ENCODE assay signal across 8 mouse cellular contexts in genomic region chr4:133440377-133440795, GRCm38 (mm10). TPM values are rescaled to one million over a fixed set of nuclear protein-coding genes. Genes with fewer than 3 reads are reported as not detected.
A peak's percentile ranks its signal among the peaks of the same experiment; 100 is the strongest.
DNase-seq lines count a peak whose midpoint lies in the region; ATAC-seq lines count a peak whose summit lies in the region.

No protein-coding gene starts in this region.

- no peak overlapping the region for H3K4me3 ChIP-seq in heart, embryonic 14.5 days (ENCODE audit: control insufficient read depth in 1 of 2, insufficient read depth in 1 of 2, low read depth in 1 of 2, low read length in 2 of 2)

- ATAC-seq in cerebellum, adult (ENCODE audit: insufficient number of reproducible peaks, low FRiP score, low TSS enrichment): no peak
- ATAC-seq in heart, embryonic 14.5 days (ENCODE audit: insufficient number of reproducible peaks, insufficient read depth, low FRiP score, low read depth): no peak
- peak; percentile 29; the same call in 1 of the 2 replicates for ATAC-seq in megakaryocyte progenitor cell, adult 5-6 weeks (replicated peaks; ENCODE audit: poor library complexity)
- ATAC-seq in frontal cortex, adult (ENCODE audit: low TSS enrichment): no peak

- H3K4me1 ChIP-seq in heart, embryonic 14.5 days (ENCODE audit: control insufficient read depth in 2 of 2, insufficient read depth in 2 of 2, low read length in 2 of 2): peaks cover 12 to 13% of the 10 kb centered on the region in 2 experiments

- H3K9me3 ChIP-seq in heart, embryonic 14.5 days (ENCODE audit: control insufficient read depth, low read length): no peaks in the 10 kb centered on the region

- no peak overlapping the region for H3K9ac ChIP-seq in heart, embryonic 14.5 days (ENCODE audit: low read length)

- peak; percentile 45 to 51 for DNase-seq in cerebellum, postnatal 10 days
- DNase-seq in R1 (ENCODE audit: low read depth, low spot score): peak; percentile 73
- DNase-seq in urinary bladder, postnatal 36 days (ENCODE audit: low spot score in 2 of 2): no peak
- no peak for DNase-seq in urinary bladder, postnatal 25 days (ENCODE audit: low spot score)

- 8% methylated on average over 6 of the region's 6 CpGs for WGBS in heart, embryonic 14.5 days

- H3K27ac ChIP-seq in heart, embryonic 14.5 days (replicated peaks in 1 of 2; ENCODE audit: control insufficient read depth in 1 of 2, insufficient read depth in 1 of 2, low read depth in 2 of 2, low read length in 2 of 2): no peak overlapping the region

- H3K36me3 ChIP-seq in heart, embryonic 14.5 days (ENCODE audit: control insufficient read depth, insufficient read depth, low read length): no peaks in the 10 kb centered on the region

- peak overlapping the region; percentile 50 for H3K4me2 ChIP-seq in heart, embryonic 14.5 days (ENCODE audit: low read length)

- H3K27me3 ChIP-seq in heart, embryonic 14.5 days (ENCODE audit: control insufficient read depth, insufficient read depth, low read length): no peaks in the 10 kb centered on the region

RNA-seq across cellular contexts. Expression of gene Tent5b, which starts 39.5 kb away (rescaled TPM):
- 0.28 and 0.61 TPM in 2 replicates for polyA plus RNA-seq in heart, embryonic 14.5 days (2014; fragmentation: Nextera tagmentation; extraction: Ambion mirVana)
- total RNA-seq in megakaryocyte progenitor cell, adult 5-6 weeks (2015): 0.15 TPM in 1 of 2 replicates, not detected in the other
- total RNA-seq in megakaryocyte progenitor cell, adult 5-6 weeks (2017): not detected in 2 replicates

RNA-seq across cellular contexts. Expression of gene Trnp1, which starts 58.0 kb away (rescaled TPM):
- polyA plus RNA-seq in heart, embryonic 14.5 days (2014; fragmentation: Nextera tagmentation; extraction: Ambion mirVana): 1.2 and 1.3 TPM in 2 replicates
- not detected in 2 replicates for total RNA-seq in megakaryocyte progenitor cell, adult 5-6 weeks (2015)
- not detected in 2 replicates for total RNA-seq in megakaryocyte progenitor cell, adult 5-6 weeks (2017)

Comparison
In these comparisons a context has a peak if more than half of its experiments do, and no peak if none do; other contexts are left out.
1. DNase-seq: peak in cerebellum, postnatal 10 days (2 of 2) and R1 (single experiment); none in urinary bladder, postnatal 36 days (0 of 2) and urinary bladder, postnatal 25 days (single experiment).